Mouse (Mus musculus) heart, embryonic 14.5 days (tissue): ENCODE measurements around the gene Wdr47. TPM values are rescaled to one million over a fixed set of nuclear protein-coding genes. Genes with fewer than 3 reads are reported as not detected.
"Not testable (repeated sequence)": the region's sequence is repeated elsewhere in the genome, so short reads cannot be mapped to it uniquely, and the experiment has no call there.

Experiments used
- ATAC-seq: fragments of 200-750 bp; cut with Nextera tagmentation; 2 replicates; pipeline ENCODE4 v1.8.0; 2017; ENCODE audit warnings: low read depth, moderate TSS enrichment; ENCODE audit not compliant: insufficient number of reproducible peaks, insufficient read depth, low FRiP score
- H3K27ac ChIP-seq, 2 experiments: fragments of 200-500 bp in 1 of 2; fragments of 300-500 bp in 1 of 2; sonication (generic) in 1 of 2; replicated peaks in 1 of 2; 2 replicates each; pipeline ENCODE4 v1.5.1; 2012 to 2014; ENCODE audit warnings: low read depth in 2 of 2, low read length in 2 of 2, control low read depth in 1 of 2, mild to moderate bottlenecking in 1 of 2, mixed read lengths in 1 of 2; ENCODE audit not compliant: control insufficient read depth in 1 of 2, insufficient read depth in 1 of 2
- H3K27me3 ChIP-seq: fragments of 300-500 bp; sonication (generic); 2 replicates; pipeline ENCODE4 v1.6.1; 2014; ENCODE audit warnings: mild to moderate bottlenecking, low read length, control low read depth; ENCODE audit not compliant: control insufficient read depth, insufficient read depth
- H3K36me3 ChIP-seq: fragments of 300-500 bp; sonication (generic); 2 replicates; pipeline ENCODE4 v1.6.1; 2014; ENCODE audit warnings: mild to moderate bottlenecking, control low read depth, low read length, mixed read lengths; ENCODE audit not compliant: control insufficient read depth, insufficient read depth
- H3K4me1 ChIP-seq, 2 experiments: fragments of 200-500 bp in 1 of 2; fragments of 300-500 bp in 1 of 2; sonication (generic) in 1 of 2; 2 replicates each; pipeline ENCODE4 v1.6.1; 2012 to 2014; ENCODE audit warnings: low read length in 2 of 2, control low read depth in 1 of 2, mixed read lengths in 1 of 2; ENCODE audit not compliant: control insufficient read depth in 2 of 2, insufficient read depth in 2 of 2
- H3K4me2 ChIP-seq: fragments of 300-500 bp; sonication (generic); 2 replicates; pipeline ENCODE4 v1.6.1; 2014; ENCODE audit warnings: mild to moderate bottlenecking, low read length
- H3K4me3 ChIP-seq, 2 experiments: fragments of 200-500 bp in 1 of 2; fragments of 300-500 bp in 1 of 2; sonication (generic) in 1 of 2; 2 replicates each; pipeline ENCODE4 v1.5.1; 2012 to 2014; ENCODE audit warnings: low read length in 2 of 2, mild to moderate bottlenecking in 2 of 2, control low read depth in 1 of 2, low read depth in 1 of 2, moderate library complexity in 1 of 2; ENCODE audit not compliant: control insufficient read depth in 1 of 2, insufficient read depth in 1 of 2
- H3K9ac ChIP-seq: fragments of 300-500 bp; sonication (generic); 2 replicates; pipeline ENCODE4 v1.6.1; 2014; ENCODE audit warnings: mild to moderate bottlenecking, low read length
- H3K9me3 ChIP-seq: fragments of 300-500 bp; sonication (generic); 2 replicates; pipeline ENCODE4 v1.6.1; 2016; ENCODE audit warnings: low read length, control low read depth; ENCODE audit not compliant: control insufficient read depth
- WGBS: fragments of 180-500 bp; shearing (Covaris S2); extraction: QIAGEN DNeasy Blood & Tissue Kit; methylation state at CpG from one replicate; pipeline ENCODE4 v1.1.7; 2014; 5-methylcytosine and 5-hydroxymethylcytosine counted together
- polyA plus RNA-seq: library from polyadenylated mRNA; unstranded; fragments of >200 nt; fragmentation: Nextera tagmentation; extraction: Ambion mirVana; gene quantifications from 2 replicates; pipeline ENCODE4 v1.2.1, GENCODE M21; 2014

Gene Wdr47
- polyA plus RNA-seq, 1 experiment from 2014 or later, result 10.0 TPM

DNA sequence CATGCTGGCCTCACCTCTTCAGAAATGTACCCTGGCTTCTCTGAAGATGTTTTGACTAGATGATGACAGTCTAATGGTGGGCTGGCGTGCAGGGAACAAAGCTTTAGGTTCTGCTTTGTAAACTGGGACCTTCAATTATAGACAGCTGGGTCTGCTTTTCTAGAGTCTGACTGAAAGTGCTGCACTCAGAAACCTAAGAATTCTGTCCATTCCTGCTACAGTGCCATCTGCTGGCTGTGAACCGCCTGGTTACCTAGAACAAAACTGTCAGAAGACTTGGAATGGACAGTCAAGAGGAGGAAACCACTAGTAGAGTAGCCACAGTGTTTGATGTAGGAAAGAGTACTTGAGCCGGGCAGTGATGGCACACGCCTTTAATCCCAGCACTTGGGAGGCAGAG lies 27.8 kb upstream of the Wdr47 start:
- H3K36me3 ChIP-seq, result peaks cover 20% of the 10 kb centered on the region
- peak overlapping the region; percentile 37 to 88; a peak in 3 of 4 replicates for H3K4me3 ChIP-seq
- WGBS, result 7% methylated on average over 4 of the region's 4 CpGs
- peak overlapping the region; percentile 86 for H3K9ac ChIP-seq
- H3K27me3 ChIP-seq, result no peaks in the 10 kb centered on the region
- peak overlapping the region; percentile 89 to 92 for H3K27ac ChIP-seq
- H3K4me1 ChIP-seq, result peaks cover 2 to 9% of the 10 kb centered on the region in 2 experiments; a peak in 3 of 4 replicates
- H3K4me2 ChIP-seq, result peak overlapping the region; percentile 93
- ATAC-seq, result no peak
- no peaks in the 10 kb centered on the region for H3K9me3 ChIP-seq

DNA sequence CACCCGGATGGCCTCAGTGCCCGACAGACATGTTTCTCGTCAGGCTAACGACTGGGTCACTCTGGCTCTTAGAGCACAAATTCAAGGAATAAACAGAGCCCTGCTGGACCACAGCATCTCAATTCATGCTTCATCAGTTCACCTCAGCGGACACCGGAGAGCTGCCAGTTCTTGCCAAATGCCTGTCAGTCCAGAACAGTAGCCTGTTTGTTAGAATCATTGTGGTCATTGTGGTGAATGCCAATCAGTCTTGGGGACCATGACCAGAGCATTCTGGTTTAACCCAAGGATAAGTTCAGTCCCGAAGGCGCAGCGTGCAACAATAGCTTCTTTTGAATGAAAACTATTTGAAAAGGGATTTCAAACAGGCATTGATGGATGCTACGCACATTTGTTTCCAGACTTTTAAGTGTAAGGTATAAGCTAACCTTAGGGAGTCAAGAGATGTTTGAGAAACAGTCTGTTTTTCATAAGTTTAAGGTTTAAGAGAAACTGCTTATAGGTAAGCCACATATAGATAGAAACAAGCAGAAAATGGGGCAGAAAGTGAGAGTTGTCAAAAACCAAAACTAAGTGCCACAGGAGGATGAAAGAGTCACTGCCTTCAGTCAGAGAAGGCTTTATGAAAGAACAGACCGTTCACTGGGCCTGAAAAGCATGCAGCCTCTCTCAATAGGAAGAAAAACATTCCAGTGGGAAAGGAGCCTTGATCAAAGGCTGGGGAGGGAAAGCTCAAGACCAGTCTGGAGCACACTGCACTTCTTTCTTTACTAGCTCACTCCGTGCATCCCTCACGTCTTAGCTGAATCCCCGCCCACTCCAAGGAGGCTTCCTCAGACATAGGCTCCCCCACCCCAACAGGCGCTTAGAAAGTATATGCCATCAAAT lies 22.8 kb upstream of the Wdr47 start:
- Histone ChIP-seq H3K4me1 (peaks cover 4 to 6% of the 10 kb centered on the region in 2 experiments; a peak in 3 of 4 replicates), H3K36me3 (no peaks in the 10 kb centered on the region), H3K27ac (no peak overlapping the region), H3K9me3 (no peaks in the 10 kb centered on the region), H3K4me3 (no peak overlapping the region), H3K27me3 (no peaks in the 10 kb centered on the region), H3K9ac (no peak overlapping the region), H3K4me2 (no peak overlapping the region)
- ATAC-seq, result no peak
- WGBS, result 56% methylated on average over 15 of the region's 15 CpGs

DNA sequence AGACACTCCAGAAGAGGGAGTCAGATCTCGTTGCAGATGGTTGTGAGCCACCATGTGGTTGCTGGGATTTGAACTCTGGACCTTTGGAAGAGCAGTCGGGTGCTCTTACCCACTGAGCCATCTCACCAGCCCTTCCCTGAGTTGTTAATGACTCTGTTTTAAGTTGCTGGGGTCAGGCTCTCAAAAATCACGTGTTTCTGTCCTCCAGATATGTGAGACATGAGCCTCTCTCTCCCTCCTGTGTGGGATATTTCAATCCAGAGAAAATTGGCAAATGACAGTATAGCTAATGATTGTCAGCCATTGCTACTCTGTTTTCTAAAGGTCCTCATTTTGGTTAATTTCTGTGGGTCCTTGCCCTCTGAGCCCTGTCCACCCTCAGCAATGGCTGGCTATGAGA lies 21.4 kb upstream of the Wdr47 start:
- H3K9me3 ChIP-seq, H3K4me3 ChIP-seq, ATAC-seq, H3K4me1 ChIP-seq, H3K9ac ChIP-seq, H3K27me3 ChIP-seq, H3K4me2 ChIP-seq, H3K36me3 ChIP-seq, H3K27ac ChIP-seq: not testable (repeated sequence)
- 37% methylated on average over 3 of the region's 3 CpGs for WGBS

DNA sequence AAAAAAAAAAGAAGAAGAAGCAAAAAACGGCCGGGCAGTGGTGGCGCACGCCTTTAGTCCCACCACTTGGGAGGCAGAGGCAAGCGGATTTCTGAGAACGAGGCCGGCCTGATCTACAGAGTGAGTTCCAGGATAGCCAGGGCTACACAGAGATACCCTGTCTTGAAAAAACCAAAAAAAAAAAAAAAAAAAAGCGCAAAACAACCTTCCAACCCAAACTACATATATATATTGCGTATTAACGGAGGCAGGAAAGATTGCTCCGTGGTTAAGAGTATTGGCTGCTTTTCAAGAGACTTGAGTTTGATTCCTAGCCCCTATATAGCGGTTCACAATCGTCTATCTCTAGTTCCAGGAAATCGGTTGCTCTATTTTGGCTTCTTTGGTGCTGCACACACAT lies 20.3 kb upstream of the Wdr47 start:
- H3K4me2 ChIP-seq, result peak overlapping the region; percentile 76
- H3K9me3 ChIP-seq, result no peaks in the 10 kb centered on the region
- no peaks in the 10 kb centered on the region for H3K27me3 ChIP-seq
- H3K4me1 ChIP-seq, result peaks cover 4 to 6% of the 10 kb centered on the region in 2 experiments; a peak in 3 of 4 replicates
- H3K4me3 ChIP-seq, result peak overlapping the region in 1 of 2 experiments; percentile 77; a peak in 2 of 4 replicates
- H3K9ac ChIP-seq, result no peak overlapping the region
- no peak overlapping the region for H3K27ac ChIP-seq
- ATAC-seq, result 0 out of 2 replicates have a peak, but pooled peaks have one; percentile 1
- WGBS, result 80% methylated on average over 14 of the region's 14 CpGs
- H3K36me3 ChIP-seq, result no peaks in the 10 kb centered on the region

DNA sequence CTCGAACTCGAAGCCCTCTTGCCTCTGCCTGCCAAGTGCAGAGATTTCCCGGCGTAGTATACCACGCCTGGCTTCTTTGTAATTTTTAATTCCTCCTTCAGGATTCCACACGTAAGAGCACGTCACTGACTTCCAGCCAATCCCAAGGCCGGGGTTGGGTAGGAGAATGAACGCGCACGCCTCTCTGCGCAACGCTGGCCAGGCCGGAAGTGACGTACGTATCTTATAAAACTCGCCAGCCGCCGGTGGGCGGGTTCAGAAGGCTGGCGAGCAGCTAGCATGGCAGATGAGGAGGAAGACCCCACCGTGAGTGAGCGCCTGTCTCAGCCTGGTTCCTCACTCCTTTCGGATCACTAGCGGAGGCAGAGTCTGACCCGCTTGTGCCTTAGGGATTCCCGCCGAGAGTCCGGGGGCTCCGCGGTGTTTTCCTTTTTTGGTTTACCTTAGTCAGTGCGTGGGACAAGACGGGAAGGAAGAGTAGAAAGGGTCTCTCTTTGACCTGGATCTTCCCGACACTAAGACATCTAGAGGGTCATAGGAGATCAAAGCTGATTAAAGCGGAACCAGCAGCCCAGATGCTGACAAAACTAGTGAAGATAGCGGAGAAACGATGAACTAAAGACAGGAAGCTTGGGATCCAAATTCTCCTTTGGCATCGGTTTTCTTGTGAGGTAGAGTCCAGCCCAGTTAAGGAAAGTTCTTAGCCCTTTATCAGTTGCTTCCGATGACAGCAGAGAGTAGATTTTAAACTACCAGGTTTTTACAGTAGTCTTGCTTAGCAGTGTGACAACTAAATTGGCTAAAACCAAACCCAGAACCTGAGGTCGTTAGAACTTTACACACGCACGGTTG lies 19.4 kb upstream of the Wdr47 start, which contains the start of gene Taf13:
TSS of gene Taf13 (plus strand) at position 256 of the 852 bp plus-strand sequence.
- ATAC-seq, result peak; percentile 97
- H3K4me1 ChIP-seq, result peaks cover 4 to 6% of the 10 kb centered on the region in 2 experiments; a peak in 3 of 4 replicates
- WGBS, result 2% methylated on average over 42 of the region's 42 CpGs
- no peaks in the 10 kb centered on the region for H3K36me3 ChIP-seq
- H3K9ac ChIP-seq, result peak within 1 kb of the TSS; percentile 88
- H3K27me3 ChIP-seq, result no peaks in the 10 kb centered on the region
- peak within 1 kb of the TSS; percentile 58 to 73 for H3K27ac ChIP-seq
- peak within 1 kb of the TSS; percentile 58 to 77 for H3K4me3 ChIP-seq
- H3K4me2 ChIP-seq, result peak within 1 kb of the TSS; percentile 76
- H3K9me3 ChIP-seq, result no peaks in the 10 kb centered on the region

DNA sequence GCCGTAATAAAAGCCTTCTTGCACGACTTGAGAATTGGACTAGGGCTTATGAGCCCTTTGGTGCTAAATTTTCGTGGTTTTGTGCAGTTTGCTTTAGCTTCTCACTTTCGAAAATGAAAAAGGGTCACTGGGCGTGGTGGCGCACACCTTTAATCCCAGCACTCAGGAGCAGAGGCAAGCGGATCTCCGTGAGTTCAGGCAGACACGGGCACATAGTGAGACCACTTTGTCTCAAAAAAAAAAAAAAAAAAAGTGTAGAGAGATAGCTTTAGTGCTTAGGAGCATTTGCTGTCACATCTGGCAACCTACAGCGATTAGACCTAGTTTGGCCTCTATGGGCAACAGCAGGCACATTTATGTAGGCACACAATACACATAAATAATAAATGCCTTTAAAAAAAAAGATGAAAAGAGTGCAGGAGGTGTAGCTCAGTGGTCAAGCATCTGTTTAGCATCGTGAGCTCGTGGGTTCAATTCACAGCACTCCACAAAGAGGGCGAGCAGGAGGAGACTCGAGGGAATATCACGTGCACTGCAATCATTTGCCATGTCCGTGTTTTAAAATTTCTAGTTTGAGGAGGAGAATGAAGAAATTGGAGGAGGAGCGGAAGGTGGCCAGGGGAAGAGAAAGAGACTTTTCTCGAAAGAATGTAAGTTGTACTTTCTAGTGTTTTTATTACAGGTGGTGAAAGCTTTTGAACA lies 18.6 kb upstream of the Wdr47 start:
- WGBS, result 43% methylated on average over 18 of the region's 18 CpGs
- Histone ChIP-seq H3K4me3 (peak overlapping the region; percentile 58 to 77), H3K27ac (peak overlapping the region in 1 of 2 experiments; percentile 73; a peak in 1 of 4 replicates), H3K4me2 (peak overlapping the region; percentile 76), H3K4me1 (peaks cover 4 to 6% of the 10 kb centered on the region in 2 experiments; a peak in 3 of 4 replicates), H3K9me3 (no peaks in the 10 kb centered on the region), H3K9ac (peak overlapping the region; percentile 88), H3K36me3 (no peaks in the 10 kb centered on the region), H3K27me3 (no peaks in the 10 kb centered on the region)
- ATAC-seq, result no peak

DNA sequence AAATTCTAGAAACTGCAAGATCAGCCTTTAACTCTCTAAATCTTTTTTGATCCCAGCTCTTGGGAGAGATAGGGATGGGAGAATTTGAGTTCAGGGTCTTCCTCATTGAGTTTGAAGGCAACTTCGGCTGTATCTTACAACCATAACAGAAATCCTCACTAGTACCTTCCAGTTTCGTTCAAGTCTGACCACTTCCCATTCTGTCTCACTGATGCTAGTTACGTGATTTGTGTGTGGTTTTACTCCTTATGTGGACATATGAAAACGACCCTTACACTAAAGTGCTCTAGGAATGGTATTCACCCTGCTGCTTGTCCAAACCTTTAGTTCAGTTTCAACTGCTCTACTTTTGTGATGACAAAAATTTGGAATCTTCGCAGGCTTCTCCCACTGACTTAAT lies 17.1 kb upstream of the Wdr47 start:
- no peak overlapping the region for H3K27ac ChIP-seq
- peaks cover 9% of the 10 kb centered on the region for H3K36me3 ChIP-seq
- H3K4me1 ChIP-seq, result peaks cover 4 to 6% of the 10 kb centered on the region in 2 experiments; a peak in 3 of 4 replicates
- H3K4me2 ChIP-seq, result no peak overlapping the region
- no peak overlapping the region for H3K9ac ChIP-seq
- no peaks in the 10 kb centered on the region for H3K9me3 ChIP-seq
- H3K4me3 ChIP-seq, result no peak overlapping the region
- WGBS, result 82% methylated on average over 5 of the region's 5 CpGs
- no peaks in the 10 kb centered on the region for H3K27me3 ChIP-seq
- ATAC-seq, result no peak
